Mouse (Mus musculus) cerebellum, adult 2 months (tissue): ENCODE measurements around the gene Stpg3. TPM values are rescaled to one million over a fixed set of nuclear protein-coding genes. Genes with fewer than 3 reads are reported as not detected.

Experiments used
- DNase-seq, 2 experiments: peaks; one replicate each; pipeline ENCODE4 v3.0.0; 2021
- H3K27ac ChIP-seq: fragments of 200-500 bp; 2 replicates; pipeline ENCODE4 v1.5.1; 2012; ENCODE audit warnings: low read length, control low read depth, inconsistent platforms; ENCODE audit not compliant: insufficient read depth
- H3K27me3 ChIP-seq: fragments of 200-500 bp; 2 replicates; pipeline ENCODE4 v1.6.1; 2012; ENCODE audit warnings: inconsistent platforms, mild to moderate bottlenecking, low read length, moderate library complexity; ENCODE audit not compliant: control insufficient read depth, insufficient read depth
- H3K4me1 ChIP-seq: fragments of 200-500 bp; 2 replicates; pipeline ENCODE4 v1.6.1; 2011; ENCODE audit warnings: low read length; ENCODE audit not compliant: control insufficient read depth, insufficient read depth
- H3K4me3 ChIP-seq: fragments of 200-500 bp; replicated peaks from 2 replicates; pipeline ENCODE3; 2011; ENCODE audit warnings: mild to moderate bottlenecking, low read depth, low read length, control low read depth; ENCODE audit not compliant: insufficient read depth
- CTCF ChIP-seq: fragments of 200-500 bp; IDR thresholded peaks from 2 replicates; pipeline ENCODE4 v1.5.1; 2011; ENCODE audit warnings: low read depth, mild to moderate bottlenecking, control low read depth, low read length, moderate library complexity, borderline replicate concordance; ENCODE audit not compliant: insufficient read depth
- POLR2A ChIP-seq: fragments of 200-500 bp; IDR thresholded peaks from 2 replicates; pipeline ENCODE4 v1.6.1; 2011; ENCODE audit warnings: low read length, control low read depth, borderline replicate concordance; ENCODE audit not compliant: insufficient read depth
- WGBS: fragments of 180-500 bp; shearing (Covaris S2); methylation state at CpG from one replicate; pipeline ENCODE4 v1.1.7; 2018; 5-methylcytosine and 5-hydroxymethylcytosine counted together
- polyA plus RNA-seq: library from polyadenylated mRNA; depleted of rRNA; stranded (reverse); fragments of >200 nt; gene quantifications from 2 replicates; pipeline ENCODE4 v1.2.3, GENCODE M21; 2012

The Stpg3 gene
- polyA plus RNA-seq, 1 experiment: not detected

GRCm38 (mm10) chr2:25186575-25186930 lies 27.9 kb downstream of the Stpg3 start:
- no peak overlapping the region for H3K4me3 ChIP-seq
- 56% methylated on average over 5 of the region's 5 CpGs for WGBS
- TF ChIP-seq CTCF (no peak), POLR2A (no peak)

GRCm38 (mm10) chr2:25185625-25186574 lies 28.5 kb downstream of the Stpg3 start:
- Histone ChIP-seq H3K4me1 (no peaks in the 10 kb centered on the region), H3K4me3 (no peak overlapping the region), H3K27me3 (no peaks in the 10 kb centered on the region; the same call in 1 of the 2 replicates), H3K27ac (no peak overlapping the region)
- DNase-seq: peak in 1 of 2 experiments; percentile 33
- TF ChIP-seq CTCF: no peak
- TF ChIP-seq POLR2A: no peak
- 6% methylated on average over 64 of the region's 64 CpGs for WGBS

More at GRCm38 (mm10) chr2:25186575-25186930, 27.9 kb downstream of the Stpg3 start:
- no peaks in the 10 kb centered on the region for H3K4me1 ChIP-seq
- H3K27me3 ChIP-seq: no peaks in the 10 kb centered on the region; the same call in 1 of the 2 replicates
- DNase-seq: no peak
- no peak overlapping the region for H3K27ac ChIP-seq

- no peaks in the 10 kb centered on the region; the same call in 1 of the 2 replicates for H3K27me3 ChIP-seq
- H3K4me1 ChIP-seq: no peaks in the 10 kb centered on the region
- H3K4me3 ChIP-seq: no peak overlapping the region
- 90% methylated on average over 7 of the region's 7 CpGs for WGBS
- no peak for TF ChIP-seq POLR2A
- TF ChIP-seq CTCF: no peak
- DNase-seq: no peak
- H3K27ac ChIP-seq: no peak overlapping the region
Measured at GRCm38 (mm10) chr2:25184496-25184895, 29.9 kb downstream of the Stpg3 start.

GRCm38 (mm10) chr2:25183336-25183735 lies 31.1 kb downstream of the Stpg3 start:
- 85% methylated on average over 2 of the region's 2 CpGs for WGBS
- Histone ChIP-seq H3K4me1 (no peaks in the 10 kb centered on the region), H3K27me3 (no peaks in the 10 kb centered on the region; the same call in 1 of the 2 replicates), H3K27ac (no peak overlapping the region), H3K4me3 (no peak overlapping the region)
- TF ChIP-seq CTCF (no peak), POLR2A (no peak)
- no peak for DNase-seq

GRCm38 (mm10) chr2:25182664-25183063 lies 31.8 kb downstream of the Stpg3 start:
- Histone ChIP-seq H3K4me3 (no peak overlapping the region), H3K27ac (no peak overlapping the region), H3K27me3 (no peaks in the 10 kb centered on the region; the same call in 1 of the 2 replicates), H3K4me1 (peaks cover 2% of the 10 kb centered on the region)
- TF ChIP-seq CTCF (no peak), POLR2A (no peak)
- 70% methylated on average over 6 of the region's 6 CpGs for WGBS
- no peak for DNase-seq

GRCm38 (mm10) chr2:25181891-25182397 lies 32.5 kb downstream of the Stpg3 start:
- Histone ChIP-seq H3K4me1 (peaks cover 2% of the 10 kb centered on the region), H3K27me3 (no peaks in the 10 kb centered on the region; the same call in 1 of the 2 replicates), H3K4me3 (no peak overlapping the region), H3K27ac (no peak overlapping the region)
- 11% methylated on average over 17 of the region's 17 CpGs for WGBS
- no peak for TF ChIP-seq CTCF
- no peak for TF ChIP-seq POLR2A
- DNase-seq: no peak

GRCm38 (mm10) chr2:25180973-25181890 lies 33.2 kb downstream of the Stpg3 start:
- WGBS: under 1% methylated on average over 100 of the region's 100 CpGs
- H3K27me3 ChIP-seq: no peaks in the 10 kb centered on the region; the same call in 1 of the 2 replicates
- peaks cover 2% of the 10 kb centered on the region for H3K4me1 ChIP-seq
- TF ChIP-seq CTCF (no peak), POLR2A (no peak)
- peak; percentile 40 to 47 for DNase-seq
- no peak overlapping the region for H3K27ac ChIP-seq
- peak overlapping the region; percentile 44 for H3K4me3 ChIP-seq

GRCm38 (mm10) chr2:25180478-25180903 lies 33.9 kb downstream of the Stpg3 start, which contains the start of gene Nrarp:
Gene Nrarp (plus strand): TSS chr2:25180758.
- WGBS: 1% methylated on average over 35 of the region's 35 CpGs
- Histone ChIP-seq H3K27me3 (no peaks in the 10 kb centered on the region; the same call in 1 of the 2 replicates), H3K4me3 (peak within 1 kb of the TSS; percentile 62), H3K4me1 (peaks cover 2% of the 10 kb centered on the region), H3K27ac (no peak within 1 kb of the TSS)
- TF ChIP-seq POLR2A: peak; percentile 17; the same call in 1 of the 2 replicates
- TF ChIP-seq CTCF: peak; percentile 34; the same call in 1 of the 2 replicates
- peak; percentile 85 to 89 for DNase-seq
